Mouse (Mus musculus) small intestine, adult 2 months (tissue): ENCODE results near the gene Gbp5.

Experiments used
- CTCF ChIP-seq: fragments of 200-500 bp; IDR thresholded peaks from 2 replicates; pipeline ENCODE4 v1.5.1; 2012; ENCODE audit warnings: low read depth, mild to moderate bottlenecking, control low read depth, inconsistent platforms, low read length, moderate library complexity, mixed read lengths; ENCODE audit not compliant: insufficient replicate concordance, insufficient read length; ENCODE audit errors: extremely low read depth
- POLR2A ChIP-seq: fragments of 200-500 bp; IDR thresholded peaks from 2 replicates; pipeline ENCODE4 v1.6.1; 2012; ENCODE audit warnings: low read depth, mild to moderate bottlenecking, control low read depth, inconsistent platforms, low read length, moderate library complexity

GRCm38 (mm10) chr3:142550052-142550676 lies 56.4 kb downstream of the Gbp5 start:
- no peak for TF ChIP-seq POLR2A
- TF ChIP-seq CTCF = no peak
